Mouse (Mus musculus) heart, embryonic 11.5 days (tissue): ENCODE results near the gene Zic5. TPM values are rescaled to one million over a fixed set of nuclear protein-coding genes. Genes with fewer than 3 reads are reported as not detected.

ENCODE experiments used
- ATAC-seq: fragments of 200-750 bp; cut with Nextera tagmentation; replicated peaks from 2 replicates; pipeline ENCODE4 v1.8.0; 2017; ENCODE audit warnings: moderate library complexity; ENCODE audit not compliant: insufficient number of reproducible peaks, low FRiP score, low TSS enrichment
- H3K27ac ChIP-seq: fragments of 300-500 bp; sonication (generic); 2 replicates; pipeline ENCODE4 v1.5.1; 2014; ENCODE audit warnings: mild to moderate bottlenecking, low read depth, low read length
- H3K27me3 ChIP-seq: fragments of 300-500 bp; sonication (generic); 2 replicates; pipeline ENCODE4 v1.6.1; 2014; ENCODE audit warnings: mild to moderate bottlenecking, low read length, mixed read lengths; ENCODE audit not compliant: control insufficient read depth, insufficient read depth
- H3K36me3 ChIP-seq: fragments of 300-500 bp; sonication (generic); 2 replicates; pipeline ENCODE4 v1.6.1; 2014; ENCODE audit warnings: mild to moderate bottlenecking, low read length, moderate library complexity, mixed read lengths; ENCODE audit not compliant: control insufficient read depth, insufficient read depth
- H3K4me1 ChIP-seq: fragments of 300-500 bp; sonication (generic); 2 replicates; pipeline ENCODE4 v1.6.1; 2014; ENCODE audit warnings: low read length; ENCODE audit not compliant: control insufficient read depth, insufficient read depth
- H3K4me2 ChIP-seq: fragments of 300-500 bp; sonication (generic); 2 replicates; pipeline ENCODE4 v1.6.1; 2014; ENCODE audit warnings: mild to moderate bottlenecking, moderate library complexity
- H3K4me3 ChIP-seq: fragments of 300-500 bp; sonication (generic); 2 replicates; pipeline ENCODE4 v1.5.1; 2014; ENCODE audit warnings: low read depth, low read length
- H3K9ac ChIP-seq: fragments of 300-500 bp; sonication (generic); 2 replicates; pipeline ENCODE4 v1.6.1; 2014; ENCODE audit warnings: mild to moderate bottlenecking, low read depth, low read length, moderate library complexity
- H3K9me3 ChIP-seq: fragments of 300-500 bp; sonication (generic); replicated peaks from 2 replicates; pipeline ENCODE4 v1.6.1; 2016; ENCODE audit warnings: low read length; ENCODE audit not compliant: control insufficient read depth
- WGBS: fragments of 180-500 bp; shearing (Covaris S2); extraction: QIAGEN DNeasy Blood & Tissue Kit; methylation state at CpG from one replicate; pipeline ENCODE4 v1.1.7; 2014; ENCODE audit not compliant: insufficient replicate concordance; 5-methylcytosine and 5-hydroxymethylcytosine counted together
- polyA plus RNA-seq: library from polyadenylated mRNA; unstranded; fragments of >200 nt; fragmentation: Nextera tagmentation; extraction: Ambion mirVana; gene quantifications from 2 replicates; pipeline ENCODE4 v1.2.1, GENCODE M21; 2014

Zic5 gene
- polyA plus RNA-seq, 1 experiment from 2014 or later, result 0.16 TPM

DNA sequence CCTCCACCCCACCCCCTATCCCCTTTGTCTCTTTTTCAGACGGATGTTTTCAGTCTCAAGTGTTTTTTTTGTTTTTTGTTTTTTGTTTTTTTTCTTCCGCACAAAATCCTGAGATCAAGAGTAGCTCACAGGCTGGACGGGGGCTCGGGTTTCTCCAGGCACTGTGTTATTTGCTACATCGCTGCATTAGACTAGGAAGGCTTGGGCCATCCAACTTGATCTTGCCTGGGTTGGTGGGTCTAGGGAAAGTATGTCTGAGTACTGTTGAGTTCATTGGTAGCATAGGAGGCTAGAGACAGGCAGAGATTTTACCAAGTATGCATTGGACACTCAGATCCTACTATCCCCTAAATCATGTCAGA is 17.5 kb upstream of the Zic5 start:
- H3K4me3 ChIP-seq, result no peak overlapping the region
- H3K36me3 ChIP-seq, result no peaks in the 10 kb centered on the region
- no peak overlapping the region for H3K9ac ChIP-seq
- H3K27ac ChIP-seq, result no peak overlapping the region
- H3K4me2 ChIP-seq, result no peak overlapping the region
- peaks cover 91% of the 10 kb centered on the region for H3K27me3 ChIP-seq
- no peak for ATAC-seq
- H3K4me1 ChIP-seq, result peaks cover 5% of the 10 kb centered on the region; the same call in 1 of the 2 replicates
- WGBS, result 6% methylated on average over 5 of the region's 5 CpGs
- H3K9me3 ChIP-seq, result no peaks in the 10 kb centered on the region

DNA sequence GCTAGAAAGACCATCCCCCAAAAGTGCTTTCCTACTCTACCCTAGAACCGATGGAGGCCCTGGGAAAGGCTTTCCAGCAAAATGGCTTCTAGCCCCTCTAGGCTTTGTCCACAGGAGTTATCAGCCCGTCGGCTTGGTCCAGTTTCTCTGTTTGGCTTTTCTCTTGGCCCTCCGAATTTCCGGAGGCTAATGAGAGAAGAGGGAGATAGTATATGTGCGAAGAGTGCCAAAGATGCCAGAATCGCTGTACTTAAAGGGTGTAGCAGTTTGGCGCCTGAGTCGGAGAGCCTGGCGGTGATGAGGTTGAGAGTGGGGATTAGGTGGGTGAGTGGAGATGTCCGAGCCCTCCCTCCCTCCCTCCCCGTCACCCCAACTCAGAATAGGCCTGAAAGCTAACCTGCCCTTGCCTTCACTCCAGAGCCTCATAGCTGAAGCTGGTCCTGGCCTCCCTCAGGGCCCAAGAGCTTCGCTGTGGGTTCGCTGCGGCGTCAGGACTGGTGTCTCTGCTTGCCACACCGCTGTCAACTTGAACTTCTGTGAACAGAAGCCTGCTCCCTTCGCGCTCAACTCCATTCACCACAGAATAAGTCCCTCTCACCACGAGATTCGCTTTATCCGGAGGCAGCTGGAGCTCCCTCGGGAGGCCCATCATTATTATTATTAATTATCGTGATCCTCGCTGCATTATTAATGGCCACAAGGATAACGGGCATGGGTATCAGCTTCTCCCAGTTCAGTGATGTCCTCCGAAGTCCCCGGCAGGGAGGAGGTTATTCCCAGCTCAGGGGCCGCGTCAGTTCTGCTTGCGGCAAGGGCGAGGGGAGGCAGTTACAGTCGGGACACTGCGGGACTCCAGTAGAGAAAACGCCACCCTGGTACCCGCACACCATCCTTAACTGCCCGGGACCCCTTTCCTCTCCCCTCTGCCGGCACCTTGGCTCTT is 16.9 kb upstream of the Zic5 start:
- Histone ChIP-seq H3K9ac (no peak overlapping the region), H3K27me3 (peaks cover 94% of the 10 kb centered on the region), H3K4me3 (no peak overlapping the region), H3K9me3 (no peaks in the 10 kb centered on the region), H3K36me3 (no peaks in the 10 kb centered on the region), H3K27ac (no peak overlapping the region), H3K4me2 (no peak overlapping the region), H3K4me1 (peaks cover 5% of the 10 kb centered on the region; the same call in 1 of the 2 replicates)
- ATAC-seq, result no peak
- 1% methylated on average over 37 of the region's 38 CpGs for WGBS

DNA sequence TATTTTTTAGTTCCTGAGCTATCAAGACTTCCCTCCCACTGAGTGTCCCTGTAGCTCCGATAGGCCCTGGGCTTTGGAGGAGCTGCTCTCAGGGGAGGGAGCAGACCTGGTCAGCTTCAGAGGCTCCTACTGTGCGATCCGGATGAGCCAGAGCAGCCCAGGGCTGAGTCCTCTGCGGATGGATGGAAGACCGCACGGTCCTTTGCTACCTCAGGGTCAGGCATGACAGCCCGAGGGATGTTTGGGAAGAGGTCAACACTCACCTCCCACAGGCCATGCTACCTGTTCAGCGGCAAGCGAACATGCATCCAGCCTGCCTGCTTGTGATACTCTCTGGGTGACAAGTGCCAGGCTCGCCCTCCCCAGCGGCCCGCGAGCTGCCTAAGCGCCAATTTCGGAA is 15.7 kb upstream of the Zic5 start:
- WGBS, result 1% methylated on average over 15 of the region's 15 CpGs
- no peak overlapping the region for H3K4me2 ChIP-seq
- no peak overlapping the region for H3K27ac ChIP-seq

DNA sequence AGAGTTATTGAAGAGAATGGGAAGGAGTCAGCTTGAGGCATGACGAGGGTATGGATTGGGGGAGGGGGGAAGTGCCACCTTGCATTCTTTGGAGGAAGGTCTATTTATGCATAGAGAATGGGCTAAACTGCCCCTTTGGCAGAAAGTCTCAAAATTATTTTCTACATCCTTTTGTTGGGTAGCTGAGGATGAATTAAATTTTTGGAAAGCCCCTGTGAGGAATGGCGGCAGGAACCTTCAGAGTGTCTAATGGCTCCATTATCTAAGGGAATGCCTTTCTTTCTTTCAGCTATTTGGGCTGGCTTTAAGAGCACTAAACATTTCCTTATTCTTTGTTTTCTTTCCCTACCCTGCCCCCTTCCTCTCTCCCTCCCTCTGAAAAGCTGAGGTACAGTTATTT is 14.9 kb upstream of the Zic5 start:
- Histone ChIP-seq H3K4me1 (peaks cover 15% of the 10 kb centered on the region), H3K9me3 (no peaks in the 10 kb centered on the region), H3K9ac (no peak overlapping the region), H3K27ac (no peak overlapping the region), H3K36me3 (no peaks in the 10 kb centered on the region), H3K27me3 (peaks cover 97% of the 10 kb centered on the region), H3K4me3 (no peak overlapping the region), H3K4me2 (no peak overlapping the region)
- WGBS, result 8% methylated on average over 2 of the region's 2 CpGs
- no peak for ATAC-seq

More for the DNA sequence above, 15.7 kb upstream of the Zic5 start:
- Histone ChIP-seq H3K27me3 (peaks cover 97% of the 10 kb centered on the region), H3K9me3 (no peaks in the 10 kb centered on the region), H3K9ac (no peak overlapping the region), H3K4me1 (peaks cover 7% of the 10 kb centered on the region), H3K36me3 (no peaks in the 10 kb centered on the region), H3K4me3 (no peak overlapping the region)
- no peak for ATAC-seq

GRCm38 (mm10) chr14:122479461-122480109 is 14.1 kb upstream of the Zic5 start:
- Histone ChIP-seq H3K4me2 (no peak overlapping the region), H3K4me1 (peaks cover 22% of the 10 kb centered on the region), H3K36me3 (no peaks in the 10 kb centered on the region), H3K27me3 (peaks cover 97% of the 10 kb centered on the region), H3K4me3 (no peak overlapping the region), H3K9me3 (no peaks in the 10 kb centered on the region), H3K9ac (no peak overlapping the region), H3K27ac (no peak overlapping the region)
- no peak for ATAC-seq
- WGBS, result 29% methylated on average over 17 of the region's 17 CpGs

DNA sequence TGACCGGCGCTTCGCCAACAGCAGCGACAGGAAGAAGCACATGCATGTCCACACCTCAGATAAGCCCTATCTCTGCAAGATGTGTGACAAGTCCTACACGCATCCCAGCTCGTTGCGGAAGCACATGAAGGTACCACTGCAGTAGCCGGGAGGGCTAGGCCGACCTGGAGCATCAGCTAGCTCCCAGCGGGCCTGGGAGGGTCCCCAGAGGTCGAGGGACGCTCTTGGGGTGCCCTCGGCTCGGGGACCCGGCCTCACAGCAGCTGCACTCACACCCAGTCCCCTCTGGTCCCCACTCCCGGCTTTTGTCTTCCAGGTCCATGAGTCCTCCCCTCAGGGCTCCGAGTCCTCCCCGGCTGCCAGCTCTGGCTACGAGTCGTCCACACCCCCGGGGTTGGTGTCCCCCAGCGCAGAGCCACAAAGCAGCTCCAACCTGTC is 13.1 kb upstream of the Zic5 start:
- Histone ChIP-seq H3K9ac (no peak overlapping the region), H3K27ac (no peak overlapping the region), H3K4me3 (peak overlapping the region; percentile 22), H3K9me3 (no peaks in the 10 kb centered on the region), H3K36me3 (no peaks in the 10 kb centered on the region), H3K4me2 (peak overlapping the region; percentile 46), H3K27me3 (peaks cover 97% of the 10 kb centered on the region), H3K4me1 (peaks cover 22% of the 10 kb centered on the region)
- ATAC-seq, result no peak
- 0% methylated on average over 22 of the region's 22 CpGs for WGBS

DNA sequence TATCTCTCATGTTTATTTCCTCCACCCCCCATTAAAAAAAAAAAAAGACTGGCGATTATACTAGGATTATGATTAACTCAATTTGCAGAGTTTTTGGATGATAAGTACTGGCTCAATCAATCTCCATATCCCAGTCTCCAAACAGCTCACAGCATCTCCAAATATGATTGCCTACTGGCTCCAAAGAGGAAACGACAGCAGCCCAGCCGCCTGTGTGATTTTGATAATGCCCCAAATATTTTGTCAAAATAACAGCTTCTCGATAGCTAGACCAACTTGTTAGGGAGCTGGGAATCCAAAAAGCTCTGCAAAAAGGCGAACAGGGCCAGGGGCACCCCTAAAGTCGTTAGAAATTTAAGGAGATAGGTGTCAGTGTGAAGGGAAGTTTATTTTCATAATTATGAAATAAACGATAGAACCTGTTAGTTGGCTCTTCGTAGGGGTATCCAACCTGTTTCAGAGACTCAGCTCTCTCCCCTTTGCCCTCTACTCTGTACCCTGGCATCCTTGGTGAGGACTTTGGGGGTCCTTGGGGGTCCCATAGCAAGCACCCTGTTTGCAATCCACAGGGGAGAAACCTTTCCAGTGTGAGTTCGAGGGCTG is 12.6 kb upstream of the Zic5 start:
- Histone ChIP-seq H3K9ac (no peak overlapping the region), H3K4me3 (no peak overlapping the region; the same call in 1 of the 2 replicates), H3K4me2 (no peak overlapping the region), H3K27me3 (peaks cover 97% of the 10 kb centered on the region), H3K4me1 (peaks cover 22% of the 10 kb centered on the region), H3K27ac (no peak overlapping the region), H3K36me3 (no peaks in the 10 kb centered on the region), H3K9me3 (no peaks in the 10 kb centered on the region)
- ATAC-seq, result no peak
- WGBS, result 2% methylated on average over 9 of the region's 9 CpGs

DNA sequence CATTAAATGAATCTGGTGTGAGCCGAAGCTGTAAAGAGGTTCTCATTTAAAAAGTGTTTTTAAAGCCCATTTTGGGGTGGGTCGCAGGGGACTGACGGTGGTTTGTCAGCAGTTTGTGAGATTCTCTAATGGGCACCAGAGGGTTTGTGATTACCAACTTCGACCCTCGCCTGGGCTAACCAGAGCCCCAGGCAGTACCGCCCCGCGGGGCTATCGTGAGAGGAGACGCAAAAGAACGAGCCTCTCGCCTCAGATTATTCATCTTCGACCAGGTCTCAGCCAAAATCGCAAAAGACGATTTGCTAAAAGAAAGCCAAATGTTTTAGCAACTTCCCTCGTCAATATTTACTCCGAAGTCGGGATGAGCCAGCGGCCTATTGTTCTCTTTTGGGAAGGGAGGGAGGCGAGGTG is 11.8 kb upstream of the Zic5 start:
- WGBS, result under 1% methylated on average over 20 of the region's 20 CpGs

More for the DNA sequence above, 11.8 kb upstream of the Zic5 start:
- Histone ChIP-seq H3K9me3 (no peaks in the 10 kb centered on the region), H3K4me2 (no peak overlapping the region), H3K27me3 (peaks cover 97% of the 10 kb centered on the region), H3K9ac (no peak overlapping the region), H3K36me3 (no peaks in the 10 kb centered on the region), H3K4me3 (no peak overlapping the region), H3K4me1 (peaks cover 22% of the 10 kb centered on the region), H3K27ac (no peak overlapping the region)
- ATAC-seq, result no peak
